Mouse (Mus musculus) hindbrain, embryonic 12.5 days (tissue): Measurements from ENCODE around the gene Gdpgp1. TPM values are rescaled to one million over a fixed set of nuclear protein-coding genes. Genes with fewer than 3 reads are reported as not detected.

Experiments used
- ATAC-seq: fragments of 200-750 bp; cut with Nextera tagmentation; 2 replicates; pipeline ENCODE4 v1.8.0; 2017; ENCODE audit warnings: moderate TSS enrichment; ENCODE audit not compliant: low FRiP score
- H3K27ac ChIP-seq: fragments of 300-500 bp; sonication (generic); 2 replicates; pipeline ENCODE4 v1.5.1; 2016; ENCODE audit warnings: mild to moderate bottlenecking
- H3K27me3 ChIP-seq: fragments of 300-500 bp; sonication (generic); 2 replicates; pipeline ENCODE4 v1.6.1; 2016; ENCODE audit warnings: mild to moderate bottlenecking
- H3K36me3 ChIP-seq: fragments of 300-500 bp; sonication (generic); 2 replicates; pipeline ENCODE4 v1.6.1; 2016; ENCODE audit warnings: mild to moderate bottlenecking
- H3K4me1 ChIP-seq: fragments of 300-500 bp; sonication (generic); 2 replicates; pipeline ENCODE4 v1.6.1; 2016
- H3K4me2 ChIP-seq: fragments of 300-500 bp; sonication (generic); replicated peaks from 2 replicates; pipeline ENCODE4 v1.6.1; 2016; ENCODE audit warnings: mild to moderate bottlenecking
- H3K4me3 ChIP-seq: fragments of 300-500 bp; sonication (generic); 2 replicates; pipeline ENCODE4 v1.5.1; 2016; ENCODE audit warnings: mild to moderate bottlenecking
- H3K9ac ChIP-seq: fragments of 300-500 bp; sonication (generic); 2 replicates; pipeline ENCODE4 v1.6.1; 2016; ENCODE audit warnings: mild to moderate bottlenecking, moderate library complexity
- H3K9me3 ChIP-seq: fragments of 300-500 bp; sonication (generic); replicated peaks from 2 replicates; pipeline ENCODE4 v1.6.1; 2016; ENCODE audit warnings: mild to moderate bottlenecking
- WGBS: fragments of 180-500 bp; shearing (Covaris S2); methylation state at CpG from one replicate; pipeline ENCODE4 v1.1.7; 2016; 5-methylcytosine and 5-hydroxymethylcytosine counted together
- polyA plus RNA-seq: library from polyadenylated mRNA; unstranded; fragments of >200 nt; fragmentation: Nextera tagmentation; extraction: Ambion mirVana; gene quantifications from 2 replicates; pipeline ENCODE4 v1.2.1, GENCODE M21; 2016

Gdpgp1 gene
- polyA plus RNA-seq, 1 experiment from 2014 or later: 4.6 TPM

GRCm38 (mm10) chr7:80210982-80211381 is 21.7 kb upstream of the Gdpgp1 start:
- no peak overlapping the region for H3K27ac ChIP-seq
- no peak overlapping the region for H3K4me2 ChIP-seq
- no peak for ATAC-seq
- H3K4me3 ChIP-seq: no peak overlapping the region
- peaks cover 36% of the 10 kb centered on the region for H3K4me1 ChIP-seq
- H3K9ac ChIP-seq: no peak overlapping the region
- no peaks in the 10 kb centered on the region for H3K9me3 ChIP-seq
- WGBS: 81% methylated on average over 4 of the region's 4 CpGs
- peaks cover 14% of the 10 kb centered on the region for H3K36me3 ChIP-seq
- H3K27me3 ChIP-seq: no peaks in the 10 kb centered on the region

GRCm38 (mm10) chr7:80213604-80214003 is 19.1 kb upstream of the Gdpgp1 start:
- H3K9me3 ChIP-seq: no peaks in the 10 kb centered on the region
- H3K4me1 ChIP-seq: peaks cover 18% of the 10 kb centered on the region
- H3K4me2 ChIP-seq: no peak overlapping the region
- no peak overlapping the region for H3K9ac ChIP-seq
- 95% methylated on average over 7 of the region's 7 CpGs for WGBS
- no peak overlapping the region for H3K4me3 ChIP-seq
- H3K27me3 ChIP-seq: no peaks in the 10 kb centered on the region
- H3K36me3 ChIP-seq: peaks cover 38% of the 10 kb centered on the region
- ATAC-seq: no peak
- no peak overlapping the region for H3K27ac ChIP-seq

- H3K4me3 ChIP-seq: no peak overlapping the region
- peaks cover 11% of the 10 kb centered on the region for H3K4me1 ChIP-seq
- no peaks in the 10 kb centered on the region for H3K27me3 ChIP-seq
- peaks cover 46% of the 10 kb centered on the region for H3K36me3 ChIP-seq
- WGBS: 80% methylated on average over 8 of the region's 8 CpGs
- H3K9ac ChIP-seq: no peak overlapping the region
- no peak overlapping the region for H3K27ac ChIP-seq
- no peak for ATAC-seq
- H3K4me2 ChIP-seq: no peak overlapping the region
- no peaks in the 10 kb centered on the region for H3K9me3 ChIP-seq
Measured at GRCm38 (mm10) chr7:80214459-80214858, 18.2 kb upstream of the Gdpgp1 start.

GRCm38 (mm10) chr7:80215398-80215797 is 17.3 kb upstream of the Gdpgp1 start:
- ATAC-seq: peak; percentile 87
- H3K4me3 ChIP-seq: no peak overlapping the region
- H3K9me3 ChIP-seq: no peaks in the 10 kb centered on the region
- H3K4me1 ChIP-seq: peaks cover 8% of the 10 kb centered on the region
- WGBS: 26% methylated on average over 4 of the region's 4 CpGs
- no peaks in the 10 kb centered on the region for H3K27me3 ChIP-seq
- no peak overlapping the region for H3K9ac ChIP-seq
- no peak overlapping the region for H3K4me2 ChIP-seq
- peak overlapping the region; percentile 55 for H3K27ac ChIP-seq
- peaks cover 55% of the 10 kb centered on the region for H3K36me3 ChIP-seq

- Histone ChIP-seq H3K27me3 (no peaks in the 10 kb centered on the region), H3K9me3 (no peaks in the 10 kb centered on the region), H3K36me3 (peaks cover 67% of the 10 kb centered on the region), H3K4me1 (peaks cover 4% of the 10 kb centered on the region; the same call in 1 of the 2 replicates), H3K27ac (no peak overlapping the region), H3K4me2 (no peak overlapping the region), H3K9ac (peak overlapping the region; percentile 23; the same call in 1 of the 2 replicates), H3K4me3 (no peak overlapping the region)
- 70% methylated on average over 8 of the region's 8 CpGs for WGBS
- peak; percentile 39; the same call in 1 of the 2 replicates for ATAC-seq
Measured at GRCm38 (mm10) chr7:80216566-80216965, 16.1 kb upstream of the Gdpgp1 start.

- no peak overlapping the region for H3K9ac ChIP-seq
- H3K4me3 ChIP-seq: no peak overlapping the region
- no peak for ATAC-seq
- 91% methylated on average over 9 of the region's 9 CpGs for WGBS
- H3K4me2 ChIP-seq: no peak overlapping the region
- no peaks in the 10 kb centered on the region for H3K27me3 ChIP-seq
- H3K36me3 ChIP-seq: peaks cover 70% of the 10 kb centered on the region
- H3K9me3 ChIP-seq: no peaks in the 10 kb centered on the region
- H3K27ac ChIP-seq: no peak overlapping the region
- H3K4me1 ChIP-seq: peaks cover 4% of the 10 kb centered on the region; the same call in 1 of the 2 replicates
Measured at GRCm38 (mm10) chr7:80218666-80219065, 14.0 kb upstream of the Gdpgp1 start.

GRCm38 (mm10) chr7:80220237-80220797 is 12.3 kb upstream of the Gdpgp1 start:
- no peaks in the 10 kb centered on the region for H3K9me3 ChIP-seq
- H3K9ac ChIP-seq: no peak overlapping the region
- ATAC-seq: no peak
- no peak overlapping the region for H3K4me3 ChIP-seq
- WGBS: 99% methylated on average over 9 of the region's 9 CpGs
- no peak overlapping the region for H3K27ac ChIP-seq
- peaks cover 86% of the 10 kb centered on the region for H3K36me3 ChIP-seq
- peaks cover under 1% of the 10 kb centered on the region; the same call in 1 of the 2 replicates for H3K4me1 ChIP-seq
- H3K27me3 ChIP-seq: no peaks in the 10 kb centered on the region
- no peak overlapping the region for H3K4me2 ChIP-seq

GRCm38 (mm10) chr7:80221179-80221750 is 11.4 kb upstream of the Gdpgp1 start:
- Histone ChIP-seq H3K4me2 (no peak overlapping the region), H3K9me3 (no peaks in the 10 kb centered on the region), H3K27me3 (no peaks in the 10 kb centered on the region), H3K4me3 (no peak overlapping the region), H3K27ac (no peak overlapping the region), H3K9ac (no peak overlapping the region), H3K36me3 (peaks cover 86% of the 10 kb centered on the region), H3K4me1 (no peaks in the 10 kb centered on the region)
- WGBS: 80% methylated on average over 4 of the region's 4 CpGs
- no peak for ATAC-seq

GRCm38 (mm10) chr7:80227065-80227464 is 5.6 kb upstream of the Gdpgp1 start:
- Histone ChIP-seq H3K27me3 (no peaks in the 10 kb centered on the region; the same call in 1 of the 2 replicates), H3K4me1 (peaks cover 7% of the 10 kb centered on the region), H3K9me3 (no peaks in the 10 kb centered on the region), H3K36me3 (peaks cover 50% of the 10 kb centered on the region), H3K4me3 (no peak overlapping the region), H3K9ac (no peak overlapping the region), H3K27ac (no peak overlapping the region), H3K4me2 (no peak overlapping the region)
- WGBS: 93% methylated on average over 4 of the region's 4 CpGs
- ATAC-seq: no peak

GRCm38 (mm10) chr7:80230196-80230595 is 2.5 kb upstream of the Gdpgp1 start:
- Histone ChIP-seq H3K4me2 (no peak overlapping the region), H3K9me3 (no peaks in the 10 kb centered on the region), H3K4me3 (no peak overlapping the region), H3K9ac (no peak overlapping the region), H3K27ac (no peak overlapping the region), H3K27me3 (no peaks in the 10 kb centered on the region; the same call in 1 of the 2 replicates), H3K4me1 (peaks cover 20% of the 10 kb centered on the region), H3K36me3 (peaks cover 22% of the 10 kb centered on the region)
- ATAC-seq: no peak
- 62% methylated on average over 6 of the region's 6 CpGs for WGBS

- H3K4me1 ChIP-seq: peaks cover 20% of the 10 kb centered on the region
- peak overlapping the region; percentile 72 for H3K4me3 ChIP-seq
- peak overlapping the region; percentile 30 for H3K27ac ChIP-seq
- no peaks in the 10 kb centered on the region for H3K9me3 ChIP-seq
- H3K27me3 ChIP-seq: no peaks in the 10 kb centered on the region; the same call in 1 of the 2 replicates
- WGBS: under 1% methylated on average over 29 of the region's 29 CpGs
- no peak for ATAC-seq
- H3K9ac ChIP-seq: peak overlapping the region; percentile 63
- H3K36me3 ChIP-seq: peaks cover 12% of the 10 kb centered on the region
- peak overlapping the region; percentile 80 for H3K4me2 ChIP-seq
Measured at GRCm38 (mm10) chr7:80231971-80232488, 635 bp upstream of the Gdpgp1 start.

GRCm38 (mm10) chr7:80233799-80234198 is 1.1 kb downstream of the Gdpgp1 start:
- no peak for ATAC-seq
- Histone ChIP-seq H3K4me3 (no peak overlapping the region), H3K27ac (no peak overlapping the region), H3K9ac (peak overlapping the region; percentile 23; the same call in 1 of the 2 replicates), H3K9me3 (no peaks in the 10 kb centered on the region), H3K4me1 (peaks cover 20% of the 10 kb centered on the region), H3K36me3 (peaks cover 8% of the 10 kb centered on the region), H3K4me2 (peak overlapping the region; percentile 80), H3K27me3 (no peaks in the 10 kb centered on the region; the same call in 1 of the 2 replicates)
- 79% methylated on average over 9 of the region's 9 CpGs for WGBS
